Mouse (Mus musculus) megakaryocyte-erythroid progenitor cell, adult 5-6 weeks (primary cell): ENCODE results near the gene Prkar2b. TPM values are rescaled to one million over a fixed set of nuclear protein-coding genes. Genes with fewer than 3 reads are reported as not detected.

ENCODE experiments used
- ATAC-seq: replicated peaks from 2 replicates; pipeline ENCODE4 v1.8.0; 2016; ENCODE audit warnings: mild to moderate bottlenecking, inconsistent platforms; ENCODE audit not compliant: severe bottlenecking, poor library complexity, low FRiP score, low TSS enrichment
- total RNA-seq, 2 experiments: library from RNA; stranded (forward) in 1 of 2; stranded (reverse) in 1 of 2; fragments of 200-1000, 215-1000 nt in 1 of 2; fragments of >200 nt in 1 of 2; fragmentation: Nextera tagmentation in 1 of 2; gene quantifications; 2 replicates each; pipeline ENCODE4 v1.2.3; 2014 to 2017

The Prkar2b gene
- total RNA-seq, 2 experiments from 2014 or later, result 110 to 158 TPM

DNA sequence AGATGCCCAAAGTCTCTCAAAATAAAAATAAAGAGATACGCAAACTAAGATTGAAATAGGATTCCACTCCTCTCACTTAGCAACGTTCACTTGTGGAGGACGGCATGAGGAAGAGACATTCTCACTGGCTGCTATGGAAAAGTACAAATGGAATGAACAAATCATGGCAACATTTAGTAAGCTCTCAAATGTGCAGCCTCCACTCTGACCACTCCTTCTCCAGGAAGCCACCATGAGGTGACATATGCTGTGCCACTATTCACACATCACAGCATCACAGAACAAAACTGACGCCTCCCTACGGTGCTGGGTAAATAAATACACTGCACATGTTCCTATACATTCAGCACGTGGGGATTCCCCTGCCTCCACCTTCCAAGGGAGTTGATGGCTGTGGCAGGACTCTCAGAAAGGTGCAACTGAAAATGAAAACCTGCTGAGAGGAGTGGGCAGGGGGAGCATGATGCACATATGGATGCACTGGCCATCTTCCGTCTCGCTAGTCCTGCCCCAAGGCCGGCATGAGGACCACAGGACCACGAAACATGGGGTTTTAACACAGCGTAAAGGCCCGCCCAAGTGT is 83.4 kb downstream of the Prkar2b start:
- no peak for ATAC-seq

DNA sequence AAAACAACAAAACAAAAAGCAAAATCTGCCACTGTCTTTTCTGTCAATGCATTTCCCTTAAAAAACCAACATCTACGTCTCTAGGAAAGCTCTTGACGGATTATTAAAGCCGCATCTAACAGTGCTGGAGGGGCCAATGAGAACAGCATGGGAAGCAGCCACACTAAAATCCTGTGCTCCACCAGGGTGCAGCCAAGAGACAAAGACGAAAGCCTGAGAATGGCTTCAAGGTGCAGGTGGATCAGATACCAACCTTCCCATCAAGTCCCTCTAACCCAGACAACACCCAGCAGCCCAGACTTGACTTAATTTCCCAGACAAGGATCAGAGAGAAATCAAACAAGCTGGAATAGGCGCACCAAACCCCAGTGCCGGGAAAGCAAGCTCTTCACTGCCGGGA is 84.6 kb downstream of the Prkar2b start:
- ATAC-seq, result no peak

DNA sequence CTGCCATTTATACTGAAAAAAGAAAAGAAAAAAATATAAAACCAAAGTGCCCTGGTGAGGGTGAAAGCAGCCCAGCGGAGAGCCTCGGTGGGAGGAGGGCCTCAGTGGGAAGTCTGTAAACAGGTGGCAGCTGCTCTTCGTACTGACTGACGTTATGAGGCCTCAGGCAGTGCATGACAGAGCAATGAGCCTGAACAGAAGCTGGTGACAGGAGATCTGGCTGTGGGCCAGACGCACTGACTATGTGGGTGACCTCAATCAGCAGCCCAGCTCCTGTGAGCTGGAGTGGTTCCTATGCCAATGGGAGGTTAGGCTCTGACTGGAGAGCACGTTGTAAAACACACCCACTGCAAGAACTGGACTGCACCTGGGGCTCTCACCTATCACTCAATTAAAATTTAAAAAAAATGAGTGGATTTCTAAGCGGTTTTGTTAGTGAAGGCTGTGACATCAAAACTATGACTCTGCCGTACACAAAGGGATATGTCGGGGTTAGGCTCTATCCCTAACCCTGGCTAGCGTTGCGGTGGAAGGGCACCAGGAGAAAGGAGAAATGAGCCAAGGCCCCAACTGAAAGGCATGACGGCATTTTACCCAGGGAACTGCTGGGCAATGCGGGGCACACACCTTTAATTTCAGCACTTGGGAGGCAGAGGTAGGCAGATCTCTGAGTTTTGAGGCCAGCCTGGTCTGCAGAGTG is 87.5 kb downstream of the Prkar2b start:
- ATAC-seq, result peak; percentile 97

DNA sequence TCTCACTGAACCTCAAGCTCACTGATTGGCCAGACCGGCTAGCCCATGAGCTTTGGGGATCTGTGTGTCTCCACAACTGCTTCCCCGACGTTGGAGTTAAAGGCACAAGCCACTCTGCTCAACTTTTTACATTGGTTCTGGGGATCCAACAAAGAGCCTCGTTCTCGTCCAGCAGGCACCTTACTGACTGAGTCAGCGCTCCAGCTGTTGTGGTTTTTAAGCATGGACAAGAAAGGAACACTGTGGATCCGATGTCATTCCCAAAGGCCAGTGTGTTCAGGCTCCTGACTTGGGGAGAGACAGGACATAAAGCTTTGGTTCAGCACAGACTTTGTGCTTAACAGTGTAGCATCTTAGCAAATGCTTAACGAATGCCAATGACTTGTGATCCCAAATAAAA is 89.5 kb downstream of the Prkar2b start:
- no peak for ATAC-seq

DNA sequence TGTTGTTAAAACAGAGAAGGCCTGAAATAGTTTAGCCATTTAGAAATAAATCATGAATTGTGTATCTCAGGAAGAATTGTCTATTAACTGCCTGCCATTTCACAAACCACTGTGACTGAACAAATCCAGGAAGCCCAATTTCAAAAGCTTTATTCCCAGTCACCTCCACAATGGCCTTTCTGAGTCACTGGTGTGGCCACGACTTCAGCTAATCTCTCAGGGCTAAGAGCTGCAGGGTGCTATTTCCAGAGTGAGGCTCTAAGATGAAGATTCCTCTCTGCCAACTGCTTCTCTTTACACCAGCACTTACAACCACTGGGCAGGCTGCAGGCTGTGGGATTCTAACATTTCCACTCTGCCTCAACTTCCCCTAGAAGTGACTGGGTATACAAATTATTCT is 92.0 kb downstream of the Prkar2b start:
- no peak for ATAC-seq

DNA sequence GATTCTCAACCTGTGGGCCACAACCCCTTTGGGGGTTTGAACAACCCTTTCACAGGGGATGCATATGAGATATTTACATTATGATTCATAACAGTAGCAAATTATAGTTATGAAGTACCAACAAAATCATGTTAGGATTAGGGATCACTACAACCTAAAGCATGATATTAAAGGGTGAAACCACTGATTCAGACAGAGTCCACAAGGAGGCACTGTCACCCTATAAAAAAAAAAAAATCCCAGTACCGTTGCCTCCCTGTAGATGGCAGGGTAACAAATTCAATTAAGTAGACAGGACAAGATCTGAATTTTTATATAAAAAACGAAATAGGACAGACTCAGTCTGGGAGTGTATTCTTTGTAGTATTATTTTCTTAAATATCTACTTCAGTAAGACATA is 93.6 kb downstream of the Prkar2b start:
- ATAC-seq, result peak; percentile 58

DNA sequence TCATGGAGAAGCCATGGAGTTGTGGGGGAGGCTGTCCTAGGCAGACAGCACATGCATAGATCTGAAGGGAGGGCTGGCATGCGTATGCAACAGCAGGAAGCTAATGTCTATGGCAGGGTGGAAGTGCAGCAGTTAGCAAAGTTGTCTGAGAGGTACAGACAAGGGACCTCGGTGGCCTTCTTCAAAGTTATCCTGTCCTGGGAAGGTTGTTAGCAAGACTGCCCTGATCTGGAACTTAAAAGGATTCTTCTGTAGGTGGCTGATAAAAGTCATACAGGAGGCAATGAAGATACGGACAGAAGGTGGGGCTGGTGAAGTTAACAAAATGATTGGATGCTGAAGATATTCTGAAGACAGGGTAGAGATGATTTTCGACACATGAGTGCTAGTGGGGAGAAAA is 94.7 kb downstream of the Prkar2b start:
- peak; percentile 89 for ATAC-seq

DNA sequence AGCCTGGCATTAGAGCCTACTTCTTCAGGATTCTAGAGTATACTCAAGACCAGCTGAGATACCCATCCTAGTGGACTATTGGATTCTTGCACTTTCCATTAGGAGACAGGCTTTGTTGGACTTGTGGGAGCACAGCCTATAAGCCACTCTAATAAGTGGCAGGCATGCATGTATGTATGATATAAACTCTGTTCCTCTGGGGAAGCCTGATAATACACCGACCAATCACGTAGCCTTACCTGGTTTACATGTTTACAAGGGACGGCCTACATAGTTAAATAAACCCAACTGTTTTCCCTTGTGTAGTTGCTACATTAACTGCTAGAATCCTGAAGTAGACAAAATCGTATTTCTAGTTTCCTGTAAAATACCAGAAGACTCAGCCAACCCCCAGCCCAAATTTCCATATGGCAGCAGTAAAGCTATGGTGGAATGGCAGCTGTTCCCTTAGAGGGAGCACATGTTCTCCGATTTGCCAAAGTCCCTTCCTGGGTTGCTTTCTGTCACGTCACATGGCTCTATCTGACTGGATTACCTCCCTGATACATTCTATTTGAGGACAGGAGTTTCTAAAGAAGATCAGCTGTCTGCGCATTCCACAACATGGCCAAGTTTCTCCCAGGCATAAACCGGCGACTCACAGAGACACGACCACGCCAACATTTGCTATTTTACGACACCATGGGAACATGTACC is 95.4 kb downstream of the Prkar2b start:
- ATAC-seq, result peak; percentile 78

DNA sequence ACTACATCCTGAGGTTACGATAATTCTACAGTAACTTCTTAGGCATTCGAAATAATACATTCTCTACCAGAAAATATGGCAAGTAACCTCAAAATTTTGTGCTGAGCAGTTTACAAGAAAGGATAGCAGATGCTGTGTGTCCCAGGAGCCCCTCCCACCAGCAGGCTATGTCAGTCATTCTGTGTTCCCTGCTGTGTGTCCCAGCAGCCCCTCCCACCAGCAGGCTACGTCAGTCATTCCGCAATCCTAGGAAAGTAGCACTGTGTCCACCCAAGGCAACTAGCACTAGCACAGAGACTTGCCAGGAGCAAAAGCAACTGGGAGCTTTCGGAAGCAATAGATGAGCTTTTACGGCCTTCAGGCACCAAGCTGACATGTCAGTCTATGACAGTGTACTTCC is 97.0 kb downstream of the Prkar2b start:
- no peak for ATAC-seq

DNA sequence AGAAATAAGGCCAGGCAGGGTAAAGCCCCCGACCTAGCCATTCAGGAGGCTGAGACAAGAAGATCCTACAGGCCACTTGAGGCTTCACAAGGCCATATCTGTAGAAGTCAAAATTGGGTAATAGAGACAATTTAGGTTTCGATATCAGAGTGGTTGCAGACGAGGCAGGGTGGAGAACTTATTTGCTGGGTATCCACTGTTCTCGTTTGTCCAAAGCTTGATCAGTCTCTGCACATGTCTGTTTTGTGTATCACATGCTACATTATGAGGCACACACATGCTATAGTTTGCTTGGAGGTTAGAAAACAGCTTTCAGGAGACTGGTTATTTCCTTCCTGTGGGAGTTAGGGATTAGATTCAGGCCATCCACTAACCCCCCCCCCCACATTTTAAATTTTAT is 105.3 kb downstream of the Prkar2b start:
- ATAC-seq, result peak; percentile 73

DNA sequence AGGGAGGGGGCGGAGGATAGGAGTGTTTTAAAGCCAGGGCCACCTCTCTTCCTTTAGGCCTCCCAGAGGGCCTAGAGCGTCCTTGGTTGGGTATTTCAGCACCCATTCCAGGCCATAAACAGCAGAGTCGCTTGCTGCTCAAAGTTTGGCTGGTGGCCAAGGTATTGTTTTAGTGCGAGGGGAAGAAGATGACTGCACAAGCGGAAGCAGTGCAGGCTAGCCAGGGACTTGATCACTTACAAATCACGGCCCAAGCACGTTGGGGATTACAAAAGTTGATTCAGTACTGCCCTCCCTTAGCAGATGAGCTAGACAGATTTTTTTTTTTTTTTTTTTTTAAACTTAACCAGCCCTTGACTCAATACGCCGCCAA is 110.5 kb downstream of the Prkar2b start:
- ATAC-seq, result no peak

DNA sequence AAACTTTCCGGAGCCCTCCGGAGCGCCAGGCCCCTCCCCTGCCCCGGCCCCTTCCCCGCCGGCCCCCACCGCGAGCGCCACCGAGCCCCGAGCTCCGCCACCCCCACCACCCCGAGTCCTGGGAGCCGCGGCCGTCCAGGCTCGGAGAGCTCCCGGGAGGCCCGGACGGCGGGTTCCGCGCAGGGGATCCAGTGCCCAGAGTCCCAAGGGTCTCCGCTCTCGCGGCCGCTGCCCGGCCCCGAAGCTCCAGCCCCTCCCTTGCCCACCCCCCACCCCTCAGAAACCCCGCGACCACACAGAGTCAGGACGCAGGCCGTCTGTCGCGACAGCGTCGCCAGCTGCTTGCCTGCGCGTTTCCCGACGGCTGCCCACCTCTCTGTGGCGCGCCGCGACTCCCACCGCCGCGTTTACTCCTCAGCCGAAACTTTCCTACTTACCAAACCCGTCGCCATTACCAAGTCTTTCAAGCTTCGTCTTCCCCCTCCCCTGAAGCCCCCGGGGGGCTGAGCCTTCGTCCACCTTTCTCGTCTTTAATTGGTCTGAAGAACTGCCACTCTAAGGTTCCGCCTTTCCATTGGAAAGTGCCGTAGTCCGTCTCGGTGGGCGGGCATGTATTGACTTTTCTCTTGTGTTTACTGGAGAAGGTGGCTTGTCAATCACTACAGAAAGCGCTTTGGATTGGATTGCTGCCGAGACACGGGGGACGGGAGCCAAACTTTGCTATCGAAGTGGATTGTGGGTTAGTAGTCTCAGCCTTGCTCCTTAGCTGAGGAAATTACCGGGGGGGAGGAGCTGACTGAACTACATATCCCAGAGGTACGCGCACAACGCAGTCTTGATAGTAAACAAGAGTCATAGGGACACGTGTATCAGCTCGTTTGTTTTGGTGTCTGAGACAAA is 111.1 kb downstream of the Prkar2b start, which contains the start of gene Hbp1:
Gene Hbp1 (minus strand): TSS at position 777 of the 900 bp plus-strand sequence.
- ATAC-seq, result peak; percentile 93

DNA sequence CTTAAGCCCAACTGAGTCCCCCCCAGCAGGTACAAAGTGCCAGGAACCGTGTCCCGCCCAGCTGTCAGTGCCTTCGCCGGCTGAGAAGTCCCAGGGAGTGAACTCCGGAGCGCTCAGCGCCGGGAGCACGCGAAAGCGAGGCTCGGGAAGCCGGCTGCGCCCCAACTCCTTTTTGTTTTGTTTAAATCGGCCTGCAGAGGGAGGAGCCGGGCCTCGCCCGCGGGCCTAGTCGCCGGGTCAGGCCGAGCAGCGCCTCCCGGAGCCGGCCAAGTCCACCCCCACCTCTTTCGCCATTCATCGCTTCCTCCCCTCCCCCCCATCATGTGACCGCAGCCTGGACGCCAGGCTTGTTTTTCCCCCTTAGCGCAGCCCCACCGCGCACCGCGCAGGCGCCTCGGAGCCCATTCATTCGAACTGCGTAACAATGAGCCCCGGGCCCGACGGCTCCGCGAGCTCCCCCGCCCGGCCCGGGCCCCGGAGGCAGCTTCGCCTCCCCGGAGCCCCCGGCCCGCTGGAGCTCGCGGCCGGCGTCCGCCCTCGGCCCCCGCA is 111.8 kb downstream of the Prkar2b start:
- peak; percentile 49 for ATAC-seq

DNA sequence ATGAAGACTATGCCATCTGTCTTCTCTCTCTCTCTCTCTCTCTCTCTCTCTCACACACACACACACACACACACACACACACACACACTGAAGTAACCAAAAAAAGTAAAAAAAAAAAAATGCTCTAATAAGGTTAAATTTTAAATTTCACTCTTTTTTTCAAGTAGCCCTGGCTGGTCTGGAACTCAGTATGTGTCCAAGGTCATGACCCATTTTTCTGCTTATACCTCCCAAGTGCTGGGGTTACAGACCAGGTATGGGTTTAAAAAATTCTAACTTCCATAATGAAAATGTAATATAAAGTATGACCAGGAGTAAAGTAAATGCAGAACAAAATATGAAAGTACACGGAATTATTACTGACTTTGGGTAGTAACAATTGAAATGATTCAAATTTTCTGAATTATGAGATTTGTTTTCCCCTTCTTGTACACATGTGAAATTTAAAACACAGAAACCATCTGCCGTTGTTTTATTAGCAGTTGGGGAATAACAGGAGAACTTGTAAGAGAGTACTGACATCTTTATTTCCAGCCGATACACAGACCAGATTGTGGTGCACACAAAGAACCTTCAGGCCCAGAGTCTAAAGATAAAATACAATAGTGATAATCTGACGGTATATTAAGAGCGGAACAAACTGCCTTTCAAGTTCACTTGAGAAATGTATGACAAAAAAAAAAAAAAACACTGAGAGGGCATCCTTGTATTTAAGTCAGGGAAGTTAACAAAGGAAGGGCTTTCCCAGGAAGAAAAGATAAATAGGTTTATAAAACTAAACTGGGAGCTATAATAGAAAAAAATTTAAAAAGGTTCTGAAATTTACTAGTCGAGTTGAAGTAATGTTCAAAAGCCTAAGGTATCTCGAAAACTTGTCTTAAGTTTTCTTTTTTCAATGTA is 112.7 kb downstream of the Prkar2b start:
- ATAC-seq, result no peak

DNA sequence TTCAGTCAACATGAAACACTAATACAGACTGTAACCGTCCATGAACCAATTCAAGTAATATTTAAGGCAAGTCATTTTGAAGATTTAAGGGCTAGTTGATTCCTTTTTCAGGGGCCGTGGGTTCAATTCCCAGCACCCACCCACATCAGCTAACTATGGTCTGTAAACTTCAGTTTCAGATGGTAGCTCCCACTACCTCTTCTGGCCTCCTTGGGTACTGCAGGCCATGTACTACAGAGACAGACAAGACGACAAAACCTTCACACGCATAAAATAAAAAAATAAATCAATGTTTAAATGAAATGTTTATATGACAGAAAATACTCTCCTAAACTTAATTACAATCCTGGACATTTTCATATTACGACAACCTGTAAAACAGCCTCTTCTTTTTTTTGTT is 113.6 kb downstream of the Prkar2b start:
- no peak for ATAC-seq

DNA sequence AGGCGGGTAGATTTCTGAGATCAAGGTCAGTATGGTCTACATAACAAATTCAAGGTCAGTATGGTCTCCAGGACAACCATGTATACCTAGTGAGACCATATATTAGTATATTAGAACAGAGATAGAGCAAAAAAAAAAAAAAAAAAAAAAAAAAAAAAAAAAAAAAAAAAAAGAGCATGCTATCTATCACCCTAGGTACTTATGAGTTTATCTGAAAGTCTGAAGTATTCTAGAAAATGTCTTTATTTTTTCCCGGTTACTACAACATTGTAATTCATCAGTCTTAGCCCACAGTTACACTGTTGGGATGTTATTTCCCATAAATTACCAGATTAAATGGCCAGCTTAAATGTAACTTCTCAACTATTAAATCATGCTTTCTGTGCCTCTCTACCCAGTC is 116.7 kb downstream of the Prkar2b start:
- no peak for ATAC-seq

DNA sequence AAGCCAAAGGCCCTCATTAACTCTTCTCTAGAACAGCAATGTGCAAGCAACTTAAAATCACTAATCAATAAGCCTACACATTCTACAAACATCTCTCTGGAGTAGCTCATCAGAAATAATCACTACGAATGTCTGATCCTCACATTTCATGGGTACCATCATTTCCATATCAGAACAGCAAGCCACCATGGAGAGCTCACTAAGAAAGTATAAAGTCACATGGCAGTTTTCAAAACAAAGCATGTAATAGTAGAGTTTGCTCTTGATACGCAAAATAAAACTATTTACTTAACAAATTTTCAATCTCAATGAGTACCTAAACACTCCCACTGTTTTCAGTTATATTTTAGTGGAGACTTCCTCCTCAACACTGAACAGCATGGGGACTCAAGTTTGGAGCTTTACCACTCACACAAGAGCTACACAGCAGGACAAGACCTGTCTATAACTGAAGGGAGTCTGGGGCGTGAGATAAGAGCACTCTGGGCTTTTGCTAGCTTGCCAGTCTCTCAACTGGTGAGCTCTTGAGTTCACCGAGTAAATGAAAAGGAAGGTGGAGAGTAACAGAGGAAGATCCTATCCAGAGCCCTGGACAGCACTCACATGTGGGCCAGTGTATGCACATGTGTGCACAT is 118.0 kb downstream of the Prkar2b start:
- peak; percentile 88 for ATAC-seq

DNA sequence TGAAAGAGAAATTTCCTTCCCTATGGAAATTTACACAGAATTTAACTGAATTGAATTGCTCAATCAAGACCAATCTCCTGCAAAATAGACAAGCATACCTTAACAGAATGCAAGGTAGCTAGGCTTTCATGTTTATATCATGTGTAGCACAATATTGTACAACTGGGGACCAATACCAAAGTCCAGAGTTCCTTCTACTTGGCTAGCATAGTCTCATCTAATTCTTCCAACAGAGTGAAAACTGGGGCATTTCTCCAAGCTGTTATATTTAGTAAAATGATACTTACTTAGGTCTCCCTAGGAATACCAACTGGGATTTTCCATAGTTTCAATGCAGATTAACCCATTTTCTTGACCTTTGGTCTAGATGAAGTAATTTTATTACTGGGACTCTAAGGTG is 122.1 kb downstream of the Prkar2b start:
- no peak for ATAC-seq
